Mouse (Mus musculus) neural tube, postnatal 0 days (tissue): ENCODE measurements around the gene Jpt2. TPM values are rescaled to one million over a fixed set of nuclear protein-coding genes. Genes with fewer than 3 reads are reported as not detected.

Experiments used
- polyA plus RNA-seq: library from polyadenylated mRNA; unstranded; fragments of >200 nt; fragmentation: Nextera tagmentation; extraction: Ambion mirVana; gene quantifications from 2 replicates; pipeline ENCODE4 v1.2.1, GENCODE M21; 2015

Jpt2 gene
- 43.4 and 45.3 TPM in 2 replicates for polyA plus RNA-seq

GRCm38 (mm10) chr17:24960135-24960851, at the start of gene Jpt2:
Gene Jpt2, minus strand, starts transcription at chr17:24960689.

GRCm38 (mm10) chr17:24936259-24937237, 23.9 kb downstream of the Jpt2 start, which contains the start of gene Mapk8ip3:
Gene Mapk8ip3, minus strand, starts transcription at chr17:24936977.

DNA sequence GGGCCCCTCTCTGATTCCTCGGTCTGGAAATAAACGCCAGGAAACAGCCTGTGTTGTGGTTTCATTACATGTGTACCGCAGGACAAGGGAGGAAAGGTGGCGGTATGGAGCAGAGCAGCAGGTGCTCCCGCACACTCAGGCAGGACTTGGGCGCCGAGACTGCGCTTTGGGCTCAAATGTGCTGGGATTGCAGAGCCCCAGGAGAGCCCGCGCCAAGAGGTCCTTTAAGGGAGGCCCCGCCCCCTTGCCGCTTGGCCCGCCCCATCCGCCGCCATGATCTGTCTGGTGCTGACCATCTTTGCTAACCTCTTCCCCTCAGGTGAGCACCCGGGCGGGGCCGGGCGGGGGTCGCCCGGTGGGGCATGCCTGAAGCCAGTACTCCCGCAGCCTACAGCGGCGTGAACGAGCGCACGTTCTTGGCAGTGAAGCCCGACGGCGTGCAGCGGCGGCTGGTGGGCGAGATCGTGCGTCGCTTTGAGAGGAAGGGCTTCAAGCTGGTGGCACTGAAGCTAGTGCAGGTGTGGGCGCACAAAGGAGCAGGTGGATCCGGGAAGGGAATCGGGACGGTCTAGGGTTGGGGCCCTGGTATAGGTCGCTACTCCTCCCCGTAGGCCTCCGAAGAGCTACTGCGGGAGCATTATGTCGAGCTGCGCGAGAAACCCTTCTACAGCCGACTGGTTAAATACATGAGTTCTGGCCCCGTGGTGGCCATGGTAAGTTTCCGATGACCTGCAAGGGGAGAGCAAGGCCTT, 64.1 kb downstream of the Jpt2 start, which contains the start of gene Nme3:
TSS of gene Nme3 (plus strand) at position 260 of the 752 bp plus-strand sequence.

GRCm38 (mm10) chr17:24894995-24895547, 65.4 kb downstream of the Jpt2 start, which contains the start of the genes Eme2 and Mrps34:
Gene Eme2, minus strand, starts transcription at chr17:24895087.
Gene Mrps34, plus strand, starts transcription at chr17:24895116.

Other genes with a start within 250 kb of the Jpt2 start
- gene Rnf151, start 242.6 kb downstream of the Jpt2 start, polyA plus RNA-seq = not detected in 2 replicates
- 836 and 837 TPM in 2 replicates for gene Rps2, start 242.6 kb downstream of the Jpt2 start, polyA plus RNA-seq
- 375 and 378 TPM in 2 replicates for gene Ndufb10, start 236.2 kb downstream of the Jpt2 start, polyA plus RNA-seq
- gene Rpl3l, start 232.9 kb downstream of the Jpt2 start, polyA plus RNA-seq = 0.27 and 0.40 TPM in 2 replicates
- 24.4 and 29.7 TPM in 2 replicates for gene Msrb1, start 224.0 kb downstream of the Jpt2 start, polyA plus RNA-seq
- 0.20 and 0.57 TPM in 2 replicates for gene Hs3st6, start 207.7 kb downstream of the Jpt2 start, polyA plus RNA-seq
- gene Meiob, start 156.4 kb downstream of the Jpt2 start, polyA plus RNA-seq = not detected in 2 replicates
- 101 and 108 TPM in 2 replicates for gene Hagh, start 120.5 kb downstream of the Jpt2 start, polyA plus RNA-seq
- 28.1 and 29.5 TPM in 2 replicates for gene Fahd1, start 110.3 kb downstream of the Jpt2 start, polyA plus RNA-seq
- gene Igfals, start 94.7 kb downstream of the Jpt2 start, polyA plus RNA-seq = 0.25 and 0.35 TPM in 2 replicates
- gene Nubp2, start 74.3 kb downstream of the Jpt2 start, polyA plus RNA-seq = 61.6 and 67.5 TPM in 2 replicates
- 85.2 and 90.4 TPM in 2 replicates for gene Spsb3, start 74.0 kb downstream of the Jpt2 start, polyA plus RNA-seq
- 28.3 and 29.9 TPM in 2 replicates for gene Eme2, start 65.6 kb downstream of the Jpt2 start, polyA plus RNA-seq
- 131 and 137 TPM in 2 replicates for gene Mrps34, start 65.6 kb downstream of the Jpt2 start, polyA plus RNA-seq
- 123 TPM in 2 replicates for gene Nme3, start 64.2 kb downstream of the Jpt2 start, polyA plus RNA-seq
- gene Mapk8ip3, start 23.7 kb downstream of the Jpt2 start, polyA plus RNA-seq = 58.6 and 70.9 TPM in 2 replicates
- gene Cramp1l, start 55.1 kb upstream of the Jpt2 start, polyA plus RNA-seq = 5.0 and 5.6 TPM in 2 replicates
- gene Ift140, start 55.4 kb upstream of the Jpt2 start, polyA plus RNA-seq = 10.6 and 12.1 TPM in 2 replicates
- 10.5 and 10.7 TPM in 2 replicates for gene Tmem204, start 122.9 kb upstream of the Jpt2 start, polyA plus RNA-seq
- 38.9 and 43.9 TPM in 2 replicates for gene Telo2, start 155.3 kb upstream of the Jpt2 start, polyA plus RNA-seq
- gene Ptx4, start 160.1 kb upstream of the Jpt2 start, polyA plus RNA-seq = 0.50 and 0.94 TPM in 2 replicates
- 19.8 and 20.7 TPM in 2 replicates for gene Clcn7, start 172.7 kb upstream of the Jpt2 start, polyA plus RNA-seq
- gene Ccdc154, start 201.8 kb upstream of the Jpt2 start, polyA plus RNA-seq = not detected in 2 replicates
- gene Gm38655, start 214.8 kb upstream of the Jpt2 start, polyA plus RNA-seq = not detected in 2 replicates
- 29.8 and 30.3 TPM in 2 replicates for gene BC003965, start 223.9 kb upstream of the Jpt2 start, polyA plus RNA-seq
- 14.4 and 15.5 TPM in 2 replicates for gene Unkl, start 227.7 kb upstream of the Jpt2 start, polyA plus RNA-seq